Mouse (Mus musculus) CH12.LX (cell line): Measurements from ENCODE around the gene Lpcat2. TPM values are rescaled to one million over a fixed set of nuclear protein-coding genes. Genes with fewer than 3 reads are reported as not detected.

Source experiments
- DNase-seq: peaks from one replicate; pipeline ENCODE4 v3.0.0-alpha.2; 2013; ENCODE audit errors: extremely low read depth
- H3K27ac ChIP-seq: 2 replicates; pipeline ENCODE4 v1.5.1; 2012; ENCODE audit warnings: low read depth, mild to moderate bottlenecking, control low read depth, moderate library complexity; ENCODE audit not compliant: insufficient read depth
- H3K27me3 ChIP-seq: replicated peaks from 2 replicates; pipeline ENCODE3; 2012; ENCODE audit warnings: inconsistent platforms
- H3K36me3 ChIP-seq, 2 experiments: replicated peaks in 1 of 2; 2 replicates each; pipeline versions ENCODE3 to v1.6.1; 2012; ENCODE audit warnings: inconsistent platforms in 1 of 2, low read length in 1 of 2, mild to moderate bottlenecking in 1 of 2, mixed read lengths in 1 of 2, moderate library complexity in 1 of 2; ENCODE audit not compliant: control insufficient read depth in 1 of 2, insufficient read depth in 1 of 2
- H3K4me1 ChIP-seq, 2 experiments: 2 replicates each; pipeline ENCODE4 v1.6.1; 2012; ENCODE audit warnings: inconsistent platforms in 1 of 2, moderate library complexity in 1 of 2; ENCODE audit not compliant: insufficient read depth in 2 of 2, control insufficient read depth in 1 of 2
- H3K4me2 ChIP-seq: 2 replicates; pipeline ENCODE4 v1.6.1; 2012; ENCODE audit warnings: low read depth, mild to moderate bottlenecking, control low read depth; ENCODE audit not compliant: poor library complexity, insufficient read depth, severe bottlenecking
- H3K4me3 ChIP-seq, 3 experiments: fragments of 150-350 bp in 1 of 3; sonication (generic) in 1 of 3; replicated peaks in 1 of 3; 2 replicates each; pipeline versions ENCODE3 to v1.5.1; 2011 to 2012; ENCODE audit warnings: low read depth in 2 of 3, low read length in 2 of 3, mild to moderate bottlenecking in 2 of 3, moderate library complexity in 2 of 3, control low read depth in 1 of 3, improper control_type of control experiment in 1 of 3, inconsistent platforms in 1 of 3, mixed read lengths in 1 of 3; ENCODE audit not compliant: poor library complexity in 1 of 3
- H3K79me2 ChIP-seq: replicated peaks from 2 replicates; pipeline ENCODE4 v1.6.1; 2012; ENCODE audit warnings: mild to moderate bottlenecking, moderate library complexity; ENCODE audit not compliant: control insufficient read depth, poor library complexity, insufficient read depth, severe bottlenecking; ENCODE audit errors: extremely low read depth
- H3K9ac ChIP-seq: 2 replicates; pipeline ENCODE4 v1.6.1; 2012; ENCODE audit warnings: low read depth, mild to moderate bottlenecking, control low read depth, moderate library complexity; ENCODE audit not compliant: insufficient read depth
- H3K9me3 ChIP-seq: replicated peaks from 2 replicates; pipeline ENCODE3; 2012; ENCODE audit warnings: low read length, inconsistent platforms, mixed read lengths
- BHLHE40 ChIP-seq: IDR thresholded peaks from 2 replicates; pipeline ENCODE4 v1.6.1; 2011; ENCODE audit warnings: mild to moderate bottlenecking, low read depth, low read length, improper control_type of control experiment
- CHD2 ChIP-seq: IDR thresholded peaks from 2 replicates; pipeline ENCODE4 v1.6.1; 2011; ENCODE audit warnings: low read length, improper control_type of control experiment
- ELF1 ChIP-seq: IDR thresholded peaks from 2 replicates; pipeline ENCODE4 v1.6.1; 2014; ENCODE audit warnings: low read depth, mild to moderate bottlenecking, inconsistent platforms, low read length, improper control_type of control experiment
- ETS1 ChIP-seq: conservative IDR thresholded peaks from 2 replicates; pipeline ENCODE4 v1.6.1; 2012; ENCODE audit warnings: low read depth, mild to moderate bottlenecking, inconsistent platforms, low read length, improper control_type of control experiment, moderate library complexity
- IRF4 ChIP-seq: IDR thresholded peaks from 2 replicates; pipeline ENCODE4 v1.6.1; 2014; ENCODE audit warnings: low read depth, mild to moderate bottlenecking, inconsistent platforms, low read length, improper control_type of control experiment
- KAT2A ChIP-seq: IDR thresholded peaks from 2 replicates; pipeline ENCODE4 v1.6.1; 2012; ENCODE audit warnings: low read length, improper control_type of control experiment, inconsistent platforms; ENCODE audit not compliant: insufficient replicate concordance
- MAFK ChIP-seq: IDR thresholded peaks from 2 replicates; pipeline ENCODE4 v1.6.1; 2011; ENCODE audit warnings: low read length, improper control_type of control experiment; ENCODE audit not compliant: insufficient replicate concordance
- MAZ ChIP-seq: IDR thresholded peaks from 2 replicates; pipeline ENCODE4 v1.6.1; 2012; ENCODE audit warnings: low read depth, mild to moderate bottlenecking, inconsistent platforms, low read length, improper control_type of control experiment, moderate library complexity
- MEF2A ChIP-seq: IDR thresholded peaks from 2 replicates; pipeline ENCODE4 v1.6.1; 2014; ENCODE audit warnings: low read depth, mild to moderate bottlenecking, inconsistent platforms, low read length, improper control_type of control experiment, borderline replicate concordance
- MXI1 ChIP-seq: IDR thresholded peaks from 2 replicates; pipeline ENCODE4 v1.6.1; 2011; ENCODE audit warnings: mild to moderate bottlenecking, low read depth, low read length, improper control_type of control experiment
- POLR2AphosphoS2 ChIP-seq: IDR thresholded peaks from 2 replicates; pipeline ENCODE4 v1.6.1; 2011; ENCODE audit warnings: low read depth, low read length, improper control_type of control experiment
- RAD21 ChIP-seq: IDR thresholded peaks from 2 replicates; pipeline ENCODE4 v1.6.1; 2011; ENCODE audit warnings: low read depth, mild to moderate bottlenecking, low read length, improper control_type of control experiment, moderate library complexity
- RCOR1 ChIP-seq: conservative IDR thresholded peaks from 2 replicates; pipeline ENCODE4 v1.6.1; 2012; ENCODE audit warnings: low read depth, mild to moderate bottlenecking, inconsistent platforms, low read length, improper control_type of control experiment
- TCF12 ChIP-seq: IDR thresholded peaks from 2 replicates; pipeline ENCODE4 v1.6.1; 2014; ENCODE audit warnings: low read depth, mild to moderate bottlenecking, inconsistent platforms, low read length, improper control_type of control experiment
- UBTF ChIP-seq: IDR thresholded peaks from 2 replicates; pipeline ENCODE4 v1.6.1; 2012; ENCODE audit warnings: low read depth, mild to moderate bottlenecking, inconsistent platforms, low read length, improper control_type of control experiment, moderate library complexity
- USF2 ChIP-seq: conservative IDR thresholded peaks from 2 replicates; pipeline ENCODE4 v1.6.1; 2011; ENCODE audit warnings: low read depth, low read length, improper control_type of control experiment
- ZMIZ1 ChIP-seq: IDR thresholded peaks from 2 replicates; pipeline ENCODE4 v1.6.1; 2012; ENCODE audit warnings: low read depth, mild to moderate bottlenecking, inconsistent platforms, low read length, improper control_type of control experiment
- dilution Hi-C: fragments of 300-500 bp; cut with MboI; formaldehyde crosslinking; loops from 2 replicates; pipeline ENCODE4 v1.14.3; 2020; ENCODE audit warnings: low sequenced_read_pairs; ENCODE audit not compliant: extremely low pct_unique_long_range_greater_than_20kb, extremely low pct_ligation_motif_present
- in situ Hi-C: fragments of 300-500 bp; cut with MboI; formaldehyde crosslinking; loops from 3 replicates; pipeline ENCODE4 v1.14.3; 2019; ENCODE audit warnings: low sequenced_read_pairs, low pct_ligation_motif_present, low pct_unique_long_range_greater_than_20kb, mixed read lengths
- polyA plus RNA-seq: library from polyadenylated mRNA; unstranded; fragments of >175 nt; gene quantifications from 2 replicates; pipeline ENCODE4 v1.2.1, GENCODE M21; 2012; ENCODE audit warnings: low read depth; ENCODE audit not compliant: insufficient read length
- total RNA-seq, 2 experiments: library from RNA; depleted of rRNA; stranded (reverse); fragments of 300-350 nt in 1 of 2; fragments of >200 nt in 1 of 2; gene quantifications; 2 replicates each; pipeline ENCODE4 v1.2.3; 2012 to 2014

Lpcat2 gene
- total and polyA plus RNA-seq, 3 experiments: not detected

DNA sequence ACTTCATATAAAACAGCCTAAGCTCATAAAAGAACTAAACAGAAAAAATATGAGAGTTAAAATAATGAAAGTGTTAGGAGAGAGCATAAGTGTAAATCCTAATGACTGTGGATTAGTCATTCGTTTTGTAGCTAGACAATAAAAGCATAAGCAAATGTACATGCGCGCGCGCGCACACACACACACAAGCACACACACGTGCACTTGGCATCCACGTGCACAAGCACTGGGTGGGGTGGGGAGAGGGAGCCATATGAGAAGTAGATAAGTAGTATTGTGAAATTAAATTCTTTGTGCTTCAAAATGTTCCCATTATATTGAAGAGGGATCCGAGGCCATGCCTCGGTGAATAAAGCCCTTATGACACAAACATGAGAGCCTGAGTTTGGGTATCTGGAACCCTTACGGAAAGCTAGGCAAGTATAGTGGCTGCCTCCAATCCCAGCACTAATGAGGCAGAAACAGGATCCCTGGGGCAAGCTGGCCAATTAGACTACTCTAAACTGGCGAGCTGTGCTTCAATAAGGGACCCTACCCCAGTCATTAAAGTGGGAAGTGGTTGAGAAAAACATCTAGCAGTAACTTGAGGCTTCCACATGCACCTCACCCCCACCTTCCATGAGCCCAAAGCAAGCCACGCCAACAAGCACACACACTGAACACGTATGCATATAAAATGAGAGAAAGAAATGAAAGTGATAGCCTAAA, 3.5 kb downstream of the Lpcat2 start:
- no peaks in the 10 kb centered on the region for H3K36me3 ChIP-seq
- in situ Hi-C loops: no loop called here
- dilution Hi-C loops: no loop called here

DNA sequence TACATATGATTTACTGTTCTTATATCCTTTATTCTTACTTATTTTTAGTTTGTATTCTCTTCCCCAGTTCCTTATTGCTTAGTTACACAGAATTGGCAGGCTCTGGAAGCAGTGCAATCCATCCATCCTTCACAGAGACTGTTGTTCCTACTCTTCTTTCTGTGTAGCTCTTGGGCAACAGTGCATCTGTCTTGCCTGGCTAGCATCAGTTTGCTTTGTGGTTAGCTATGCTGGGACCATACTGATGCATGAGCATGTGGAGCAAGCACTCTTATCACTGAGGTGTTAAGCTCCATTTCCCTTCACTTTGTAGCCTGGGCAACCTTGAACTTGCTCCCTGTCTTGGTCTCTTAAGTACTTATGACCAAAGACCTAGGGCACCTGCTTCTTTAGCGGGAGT, 6.8 kb downstream of the Lpcat2 start:
- DNase-seq: no peak
- H3K27ac ChIP-seq: no peak overlapping the region
- peaks cover 39% of the 10 kb centered on the region for H3K9me3 ChIP-seq
- TF ChIP-seq BHLHE40: no peak
- TF ChIP-seq IRF4: no peak
- no peak for TF ChIP-seq MAZ
- TF ChIP-seq RAD21: no peak
- no peak for TF ChIP-seq MXI1
- no peak for TF ChIP-seq ETS1
- TF ChIP-seq KAT2A: no peak
- no peak for TF ChIP-seq USF2
- TF ChIP-seq RCOR1: no peak
- H3K79me2 ChIP-seq: no peaks in the 10 kb centered on the region
- H3K4me2 ChIP-seq: no peak overlapping the region
- H3K36me3 ChIP-seq: no peaks in the 10 kb centered on the region
- no peak overlapping the region for H3K4me3 ChIP-seq
- dilution Hi-C loops: no loop called here
- no peak overlapping the region for H3K9ac ChIP-seq
- no peaks in the 10 kb centered on the region for H3K4me1 ChIP-seq
- H3K27me3 ChIP-seq: no peaks in the 10 kb centered on the region
- in situ Hi-C loops: no loop called here

More for the DNA sequence above, 3.5 kb downstream of the Lpcat2 start:
- peaks cover 56% of the 10 kb centered on the region for H3K9me3 ChIP-seq
- TF ChIP-seq POLR2AphosphoS2 (no peak), MAFK (no peak), CHD2 (no peak), ZMIZ1 (no peak), KAT2A (no peak), TCF12 (no peak), BHLHE40 (no peak), ELF1 (no peak), UBTF (no peak), MEF2A (no peak)
- TF ChIP-seq, all 38 proteins: peak for 0
- Histone ChIP-seq H3K4me3 (no peak overlapping the region), H3K9ac (no peak overlapping the region), H3K4me2 (no peak overlapping the region), H3K27me3 (no peaks in the 10 kb centered on the region), H3K4me1 (no peaks in the 10 kb centered on the region), H3K79me2 (no peaks in the 10 kb centered on the region), H3K27ac (no peak overlapping the region)
- no peak for DNase-seq
